Mouse (Mus musculus): Measurements from ENCODE around the gene Lztr1. TPM values are rescaled to one million over a fixed set of nuclear protein-coding genes. Genes with fewer than 3 reads are reported as not detected.
A peak's percentile ranks its signal among the peaks of the same experiment; 100 is the strongest.
"Not testable (repeated sequence)": the region's sequence is repeated elsewhere in the genome, so short reads cannot be mapped to it uniquely, and the experiment has no call there.

Lztr1 gene
- total RNA-seq, 2 experiments from 2014 or later, result 25.1 to 40.4 TPM

GRCm38 (mm10) chr16:17554702-17555101, 46.2 kb downstream of the Lztr1 start:
- ATAC-seq (replicated peaks; ENCODE audit: poor library complexity), result not testable (repeated sequence)

GRCm38 (mm10) chr16:17556180-17556579, 47.7 kb downstream of the Lztr1 start:
- no peak for ATAC-seq (replicated peaks; ENCODE audit: poor library complexity)

GRCm38 (mm10) chr16:17556907-17557306, 48.4 kb downstream of the Lztr1 start:
- no peak for ATAC-seq (replicated peaks; ENCODE audit: poor library complexity)

GRCm38 (mm10) chr16:17557947-17558480, 49.5 kb downstream of the Lztr1 start:
- peak; percentile 47 for ATAC-seq (replicated peaks; ENCODE audit: poor library complexity)

- ATAC-seq (replicated peaks; ENCODE audit: poor library complexity), result no peak
Measured at GRCm38 (mm10) chr16:17558811-17559210, 50.3 kb downstream of the Lztr1 start.

GRCm38 (mm10) chr16:17559396-17560027, 51.0 kb downstream of the Lztr1 start:
- no peak for ATAC-seq (replicated peaks; ENCODE audit: poor library complexity)

- ATAC-seq (replicated peaks; ENCODE audit: poor library complexity), result peak; percentile 42
Measured at GRCm38 (mm10) chr16:17561128-17561750, 52.8 kb downstream of the Lztr1 start, which contains the start of gene Lrrc74b. Gene Lrrc74b (minus strand): TSS chr16:17561247.

- peak; percentile 65 for ATAC-seq (replicated peaks; ENCODE audit: poor library complexity)
Measured at GRCm38 (mm10) chr16:17561751-17562208, 53.3 kb downstream of the Lztr1 start, which contains the start of gene P2rx6. Gene P2rx6 (plus strand): TSS chr16:17561885.

- no peak for ATAC-seq (replicated peaks; ENCODE audit: poor library complexity)
Measured at GRCm38 (mm10) chr16:17563580-17563979, 55.1 kb downstream of the Lztr1 start.

GRCm38 (mm10) chr16:17564221-17564620, 55.7 kb downstream of the Lztr1 start:
- ATAC-seq (replicated peaks; ENCODE audit: poor library complexity), result no peak

GRCm38 (mm10) chr16:17564771-17565170, 56.3 kb downstream of the Lztr1 start:
- no peak for ATAC-seq (replicated peaks; ENCODE audit: poor library complexity)

GRCm38 (mm10) chr16:17566186-17566585, 57.7 kb downstream of the Lztr1 start:
- ATAC-seq (replicated peaks; ENCODE audit: poor library complexity), result peak; percentile 32

Other genes with a start within 250 kb of the Lztr1 start
- 4.2 and 5.2 TPM in 2 replicates for gene Tmem191c, start 232.6 kb upstream of the Lztr1 start, total RNA-seq (2015)
- 5.5 and 8.8 TPM in 2 replicates for gene Tmem191c, start 232.6 kb upstream of the Lztr1 start, total RNA-seq (2017)
- gene Serpind1, start 177.3 kb upstream of the Lztr1 start, total RNA-seq (2015), result not detected in 2 replicates
- not detected in 2 replicates for gene Serpind1, start 177.3 kb upstream of the Lztr1 start, total RNA-seq (2017)
- 16.5 and 18.5 TPM in 2 replicates for gene Snap29, start 102.7 kb upstream of the Lztr1 start, total RNA-seq (2015)
- 17.9 and 18.0 TPM in 2 replicates for gene Snap29, start 102.7 kb upstream of the Lztr1 start, total RNA-seq (2017)
- gene Pi4ka, start 102.4 kb upstream of the Lztr1 start, total RNA-seq (2015), result 55.4 and 58.1 TPM in 2 replicates
- 28.1 and 39.4 TPM in 2 replicates for gene Pi4ka, start 102.4 kb upstream of the Lztr1 start, total RNA-seq (2017)
- 24.6 and 25.9 TPM in 2 replicates for gene Crkl, start 56.7 kb upstream of the Lztr1 start, total RNA-seq (2015)
- 17.8 and 18.5 TPM in 2 replicates for gene Crkl, start 56.7 kb upstream of the Lztr1 start, total RNA-seq (2017)
- not detected in 2 replicates for gene Aifm3, start 19.1 kb upstream of the Lztr1 start, total RNA-seq (2015)
- gene Aifm3, start 19.1 kb upstream of the Lztr1 start, total RNA-seq (2017), result not detected in 2 replicates
- gene Thap7, start 22.4 kb downstream of the Lztr1 start, total RNA-seq (2015), result 8.9 and 11.8 TPM in 2 replicates
- 26.4 and 28.9 TPM in 2 replicates for gene Thap7, start 22.4 kb downstream of the Lztr1 start, total RNA-seq (2017)
- gene Lrrc74b, start 52.6 kb downstream of the Lztr1 start, total RNA-seq (2015), result 0.15 TPM in 1 of 2 replicates, not detected in the other
- not detected in 2 replicates for gene Lrrc74b, start 52.6 kb downstream of the Lztr1 start, total RNA-seq (2017)
- not detected in 2 replicates for gene P2rx6, start 53.2 kb downstream of the Lztr1 start, total RNA-seq (2015)
- not detected in 2 replicates for gene P2rx6, start 53.2 kb downstream of the Lztr1 start, total RNA-seq (2017)
- gene Slc7a4, start 74.5 kb downstream of the Lztr1 start, total RNA-seq (2015), result 1.2 and 1.4 TPM in 2 replicates
- gene Slc7a4, start 74.5 kb downstream of the Lztr1 start, total RNA-seq (2017), result 4.2 and 5.6 TPM in 2 replicates
- 59.3 and 76.5 TPM in 2 replicates for gene Smpd4, start 110.7 kb downstream of the Lztr1 start, total RNA-seq (2015)
- 49.1 and 49.3 TPM in 2 replicates for gene Smpd4, start 110.7 kb downstream of the Lztr1 start, total RNA-seq (2017)
- 1.0 and 1.5 TPM in 2 replicates for gene Ccdc74a, start 137.8 kb downstream of the Lztr1 start, total RNA-seq (2015)
- 0.51 TPM in 1 of 2 replicates, not detected in the other for gene Ccdc74a, start 137.8 kb downstream of the Lztr1 start, total RNA-seq (2017)
- gene Med15, start 224.2 kb downstream of the Lztr1 start, total RNA-seq (2015), result 42.7 and 43.0 TPM in 2 replicates
- gene Med15, start 224.2 kb downstream of the Lztr1 start, total RNA-seq (2017), result 15.5 and 26.5 TPM in 2 replicates